Mouse (Mus musculus) bone marrow, adult 2 months (tissue): ENCODE measurements around the gene Timp3.

ENCODE experiments used
- CTCF ChIP-seq: fragments of 200-500 bp; IDR thresholded peaks from 2 replicates; pipeline ENCODE4 v1.5.1; 2011; ENCODE audit warnings: low read length, control low read depth; ENCODE audit not compliant: control insufficient read depth, insufficient read depth
- POLR2A ChIP-seq: fragments of 200-500 bp; IDR thresholded peaks from 2 replicates; pipeline ENCODE4 v1.6.1; 2011; ENCODE audit warnings: low read depth, mild to moderate bottlenecking, control low read depth, low read length, borderline replicate concordance; ENCODE audit not compliant: control insufficient read depth

DNA sequence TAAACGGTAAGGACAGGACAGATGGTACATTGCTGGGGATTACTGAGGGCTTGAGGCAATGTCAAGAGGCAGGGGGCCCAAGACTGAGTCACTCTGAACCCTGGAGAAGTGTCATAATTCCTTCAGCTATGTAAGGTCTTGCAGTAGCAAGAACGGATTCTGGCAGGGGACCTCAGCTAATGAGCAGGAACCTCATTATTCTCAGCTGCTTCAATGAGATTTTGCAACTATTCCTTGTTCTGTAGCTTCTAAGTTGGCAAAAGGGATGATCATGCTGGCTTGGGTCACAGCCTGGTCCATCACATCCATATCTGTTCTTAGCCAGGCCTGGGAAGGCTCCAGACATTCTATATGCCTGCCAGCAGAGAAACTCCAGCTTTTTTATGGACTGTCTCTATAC is 59.0 kb downstream of the Timp3 start:
- TF ChIP-seq POLR2A (no peak), CTCF (no peak)
